Mouse (Mus musculus) neutrophil, adult 65 days (primary cell): ENCODE results near the gene Elmsan1. TPM values are rescaled to one million over a fixed set of nuclear protein-coding genes. Genes with fewer than 3 reads are reported as not detected.

Experiments
- total RNA-seq: library from RNA; stranded (reverse); gene quantifications from 2 replicates; pipeline ENCODE4 v1.2.4, GENCODE M21; 2023

The Elmsan1 gene
- total RNA-seq, result 88.6 and 151 TPM in 2 replicates

GRCm38 (mm10) chr12:84218289-84219120 lies at the start of gene Elmsan1:
Elmsan1 (minus strand) TSS chr12:84218881.

GRCm38 (mm10) chr12:84147954-84148621 lies 70.6 kb downstream of the Elmsan1 start, which contains the start of gene Pnma1:
Pnma1 (minus strand) TSS chr12:84148489.

GRCm38 (mm10) chr12:84114153-84114994 lies 104.3 kb downstream of the Elmsan1 start, which contains the start of gene Dnal1:
Dnal1 (plus strand) TSS chr12:84114366.

DNA sequence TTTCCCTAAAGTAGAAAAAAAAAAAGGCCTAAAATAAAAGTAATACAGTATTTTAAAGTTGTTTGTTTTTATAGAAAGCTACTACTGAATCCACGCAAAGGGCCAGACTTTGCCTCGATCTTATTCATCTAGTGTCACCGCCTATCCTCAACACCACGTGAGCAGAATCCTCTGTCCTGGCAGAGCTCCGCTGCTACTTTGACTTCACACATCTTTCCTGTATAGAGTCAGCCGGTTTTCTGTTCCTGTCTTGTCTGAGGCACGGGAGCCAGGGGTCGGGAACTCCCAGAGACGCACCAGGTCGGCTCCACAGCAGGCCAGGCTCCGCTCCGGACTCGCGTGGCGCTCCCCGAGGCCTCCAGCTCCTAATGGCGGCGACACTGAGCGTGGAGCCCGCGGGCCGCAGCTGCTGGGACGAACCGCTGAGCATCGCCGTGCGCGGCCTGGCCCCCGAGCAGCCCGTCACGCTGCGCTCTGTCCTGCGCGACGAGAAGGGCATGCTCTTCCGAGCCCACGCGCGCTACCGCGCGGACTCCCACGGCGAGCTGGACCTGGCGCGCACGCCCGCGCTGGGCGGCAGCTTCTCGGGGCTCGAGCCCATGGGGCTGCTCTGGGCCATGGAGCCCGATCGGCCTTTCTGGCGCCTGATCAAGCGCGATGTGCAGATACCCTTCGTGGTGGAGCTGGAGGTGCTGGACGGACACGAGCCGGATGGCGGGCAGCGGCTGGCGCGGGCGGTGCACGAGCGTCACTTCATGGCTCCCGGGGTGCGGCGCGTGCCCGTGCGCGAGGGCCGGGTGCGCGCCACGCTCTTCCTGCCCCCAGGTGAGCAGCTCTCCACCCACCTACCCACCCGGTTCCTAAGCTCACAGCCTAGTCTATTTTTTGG lies 117.8 kb downstream of the Elmsan1 start, which contains the start of gene Acot6:
Gene Acot6 (plus strand): TSS at position 51 of the 889 bp plus-strand sequence.

Other genes with a start within 250 kb of the Elmsan1 start
- not detected in 2 replicates for gene Heatr4, start 234.0 kb downstream of the Elmsan1 start, total RNA-seq
- 4.6 and 5.4 TPM in 2 replicates for gene Acot2, start 231.0 kb downstream of the Elmsan1 start, total RNA-seq
- gene Acot1, start 209.4 kb downstream of the Elmsan1 start, total RNA-seq, result 10.6 and 15.6 TPM in 2 replicates
- 0.16 TPM in 1 of 2 replicates, not detected in the other for gene Acot4, start 180.5 kb downstream of the Elmsan1 start, total RNA-seq
- gene Gm49366, start 179.9 kb downstream of the Elmsan1 start, total RNA-seq, result not detected in 2 replicates
- not detected in 2 replicates for gene Acot3, start 166.7 kb downstream of the Elmsan1 start, total RNA-seq
- gene Acot5, start 149.6 kb downstream of the Elmsan1 start, total RNA-seq, result not detected in 2 replicates
- gene Acot6, start 118.2 kb downstream of the Elmsan1 start, total RNA-seq, result 0.34 TPM in 1 of 2 replicates, not detected in the other
- 0.57 TPM in 1 of 2 replicates, not detected in the other for gene Dnal1, start 104.5 kb downstream of the Elmsan1 start, total RNA-seq
- 2.7 and 7.8 TPM in 2 replicates for gene Pnma1, start 70.4 kb downstream of the Elmsan1 start, total RNA-seq
- 11.8 and 12.6 TPM in 2 replicates for gene Ptgr2, start 66.4 kb upstream of the Elmsan1 start, total RNA-seq
- gene Zfp410, start 98.0 kb upstream of the Elmsan1 start, total RNA-seq, result 24.6 and 42.9 TPM in 2 replicates
- gene Coq6, start 142.8 kb upstream of the Elmsan1 start, total RNA-seq, result 14.8 and 17.9 TPM in 2 replicates
- 0.43 and 0.60 TPM in 2 replicates for gene Fam161b, start 143.0 kb upstream of the Elmsan1 start, total RNA-seq
- gene Entpd5, start 190.1 kb upstream of the Elmsan1 start, total RNA-seq, result 19.9 and 25.9 TPM in 2 replicates
- gene Bbof1, start 190.2 kb upstream of the Elmsan1 start, total RNA-seq, result 0.52 and 0.88 TPM in 2 replicates
- gene Rnf113a2, start 198.3 kb upstream of the Elmsan1 start, total RNA-seq, result 34.3 and 36.1 TPM in 2 replicates
- 2.9 and 3.6 TPM in 2 replicates for gene Aldh6a1, start 232.1 kb upstream of the Elmsan1 start, total RNA-seq
- 6.6 and 10.6 TPM in 2 replicates for gene Lin52, start 232.5 kb upstream of the Elmsan1 start, total RNA-seq